Mouse (Mus musculus) embryonic facial prominence, embryonic 12.5 days (tissue): ENCODE measurements around the gene Unc13a. TPM values are rescaled to one million over a fixed set of nuclear protein-coding genes. Genes with fewer than 3 reads are reported as not detected.
A peak's percentile ranks its signal among the peaks of the same experiment; 100 is the strongest.

Experiments
- ATAC-seq: fragments of 200-750 bp; cut with Nextera tagmentation; 2 replicates; pipeline ENCODE4 v1.8.0; 2017; ENCODE audit not compliant: insufficient number of reproducible peaks, insufficient read depth, low FRiP score, low TSS enrichment
- H3K27ac ChIP-seq: fragments of 300-500 bp; sonication (generic); 2 replicates; pipeline ENCODE4 v1.5.1; 2016; ENCODE audit warnings: mild to moderate bottlenecking
- H3K27me3 ChIP-seq: fragments of 300-500 bp; sonication (generic); 2 replicates; pipeline ENCODE4 v1.6.1; 2016; ENCODE audit warnings: mild to moderate bottlenecking, moderate library complexity
- H3K36me3 ChIP-seq: fragments of 300-500 bp; sonication (generic); 2 replicates; pipeline ENCODE4 v1.6.1; 2016; ENCODE audit warnings: mild to moderate bottlenecking
- H3K4me1 ChIP-seq: fragments of 300-500 bp; sonication (generic); 2 replicates; pipeline ENCODE4 v1.6.1; 2016
- H3K4me2 ChIP-seq: fragments of 300-500 bp; sonication (generic); replicated peaks from 2 replicates; pipeline ENCODE4 v1.6.1; 2016; ENCODE audit warnings: mild to moderate bottlenecking, moderate library complexity
- H3K4me3 ChIP-seq: fragments of 300-500 bp; sonication (generic); 2 replicates; pipeline ENCODE4 v1.5.1; 2016; ENCODE audit warnings: mild to moderate bottlenecking
- H3K9ac ChIP-seq: fragments of 300-500 bp; sonication (generic); 2 replicates; pipeline ENCODE4 v1.6.1; 2016; ENCODE audit warnings: mild to moderate bottlenecking, moderate library complexity
- H3K9me3 ChIP-seq: fragments of 300-500 bp; sonication (generic); 2 replicates; pipeline ENCODE4 v1.6.1; 2016; ENCODE audit warnings: mild to moderate bottlenecking, moderate library complexity
- WGBS: fragments of 180-500 bp; shearing (Covaris S2); methylation state at CpG from one replicate; pipeline ENCODE4 v1.1.7; 2016; 5-methylcytosine and 5-hydroxymethylcytosine counted together
- polyA plus RNA-seq: library from polyadenylated mRNA; unstranded; fragments of >200 nt; fragmentation: Nextera tagmentation; extraction: Ambion mirVana; gene quantifications from 2 replicates; pipeline ENCODE4 v1.2.1, GENCODE M21; 2016

Unc13a gene
- polyA plus RNA-seq, 1 experiment from 2014 or later = 1.9 TPM

DNA sequence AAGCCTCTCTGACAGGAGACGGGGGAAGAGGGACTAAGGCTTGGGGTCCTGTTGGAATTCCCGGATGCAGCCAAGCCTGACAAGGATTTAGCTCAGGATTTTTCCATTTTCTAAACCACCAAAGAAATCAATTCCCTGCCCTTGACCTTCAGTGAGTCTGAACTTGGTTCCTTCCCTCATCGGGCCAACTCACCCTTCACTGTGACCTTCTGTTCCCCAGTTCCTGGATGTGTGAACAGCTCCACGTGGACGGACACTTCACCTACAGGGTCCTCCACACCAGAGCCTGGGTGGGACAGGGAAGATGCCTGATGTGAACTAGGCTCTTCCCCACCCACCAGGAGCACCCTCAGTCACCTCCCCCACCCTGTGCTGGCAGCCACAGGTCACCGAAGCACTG is 40.8 kb downstream of the Unc13a start:
- peaks cover 39% of the 10 kb centered on the region for H3K27me3 ChIP-seq
- no peak overlapping the region for H3K4me2 ChIP-seq
- no peak overlapping the region for H3K4me3 ChIP-seq
- ATAC-seq = no peak
- peaks cover 7% of the 10 kb centered on the region; the same call in 1 of the 2 replicates for H3K9me3 ChIP-seq
- H3K27ac ChIP-seq = no peak overlapping the region
- whole genome bisulfite sequencing = 83% methylated on average over 6 of the region's 6 CpGs
- peaks cover 28% of the 10 kb centered on the region for H3K4me1 ChIP-seq
- peaks cover 5% of the 10 kb centered on the region; the same call in 1 of the 2 replicates for H3K36me3 ChIP-seq
- H3K9ac ChIP-seq = no peak overlapping the region

- H3K9me3 ChIP-seq = peaks cover 7% of the 10 kb centered on the region; the same call in 1 of the 2 replicates
- peaks cover 13% of the 10 kb centered on the region; the same call in 1 of the 2 replicates for H3K36me3 ChIP-seq
- peaks cover 35% of the 10 kb centered on the region for H3K27me3 ChIP-seq
- H3K4me2 ChIP-seq = peak overlapping the region; percentile 87
- peak overlapping the region; percentile 57 for H3K4me3 ChIP-seq
- peak overlapping the region; percentile 68 for H3K9ac ChIP-seq
- H3K4me1 ChIP-seq = peaks cover 28% of the 10 kb centered on the region
- 4% methylated on average over 25 of the region's 25 CpGs for WGBS
- H3K27ac ChIP-seq = 0 out of 2 replicates have a peak overlapping the region, but pooled peaks have one; percentile 76
- ATAC-seq = peak; percentile 42
Observed at GRCm38 (mm10) chr8:71629781-71630212, 41.8 kb downstream of the Unc13a start.

DNA sequence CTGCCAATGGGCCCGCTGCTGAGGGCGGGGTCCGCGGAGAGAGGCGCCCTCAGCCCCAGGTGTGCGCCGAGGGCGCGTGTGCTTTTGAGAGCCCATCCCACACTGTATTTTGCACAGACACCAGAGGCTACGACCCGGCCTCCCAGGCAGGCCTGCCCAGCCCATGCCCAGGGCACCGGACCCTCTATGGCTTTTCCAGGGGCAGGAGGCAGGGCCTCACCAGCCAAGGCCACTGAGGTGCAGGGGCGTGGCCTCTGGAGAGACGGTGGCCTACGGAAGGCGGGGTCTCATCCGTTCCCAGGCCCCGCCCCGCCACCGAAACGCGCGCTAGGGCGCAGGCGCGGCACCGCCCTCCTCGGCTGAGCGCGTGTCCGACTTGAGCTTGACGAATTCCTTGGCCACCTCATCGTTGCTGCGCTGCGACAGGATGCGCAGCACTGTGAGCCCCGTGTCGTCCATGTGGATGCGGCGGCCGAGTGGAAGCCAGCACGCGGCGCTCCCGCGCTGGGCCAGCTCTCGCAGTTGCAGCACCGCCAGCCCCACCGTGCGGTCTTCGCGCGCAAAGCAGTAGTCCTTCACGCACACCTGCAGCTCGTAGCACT is 42.4 kb downstream of the Unc13a start:
- peak overlapping the region; percentile 68 for H3K9ac ChIP-seq
- under 1% methylated on average over 55 of the region's 55 CpGs for WGBS
- H3K27ac ChIP-seq = peak overlapping the region; percentile 76
- H3K36me3 ChIP-seq = peaks cover 19% of the 10 kb centered on the region
- H3K4me2 ChIP-seq = peak overlapping the region; percentile 87
- H3K27me3 ChIP-seq = peaks cover 35% of the 10 kb centered on the region
- peaks cover 22% of the 10 kb centered on the region for H3K4me1 ChIP-seq
- ATAC-seq = peak; percentile 82
- peak overlapping the region; percentile 57 for H3K4me3 ChIP-seq
- peaks cover 7% of the 10 kb centered on the region; the same call in 1 of the 2 replicates for H3K9me3 ChIP-seq

GRCm38 (mm10) chr8:71628396-71629095 is 43.0 kb downstream of the Unc13a start:
- peak overlapping the region; percentile 76 for H3K27ac ChIP-seq
- peaks cover 20% of the 10 kb centered on the region for H3K4me1 ChIP-seq
- H3K4me3 ChIP-seq = peak overlapping the region; percentile 57
- peak overlapping the region; percentile 68 for H3K9ac ChIP-seq
- no peak for ATAC-seq
- H3K27me3 ChIP-seq = peaks cover 32% of the 10 kb centered on the region
- 7% methylated on average over 16 of the region's 16 CpGs for WGBS
- H3K4me2 ChIP-seq = peak overlapping the region; percentile 87
- H3K9me3 ChIP-seq = peaks cover 7% of the 10 kb centered on the region; the same call in 1 of the 2 replicates
- peaks cover 25% of the 10 kb centered on the region for H3K36me3 ChIP-seq

- Histone ChIP-seq H3K4me3 (no peak overlapping the region), H3K27me3 (peaks cover 21% of the 10 kb centered on the region), H3K9me3 (peaks cover 8% of the 10 kb centered on the region), H3K9ac (no peak overlapping the region), H3K4me1 (peaks cover 20% of the 10 kb centered on the region), H3K36me3 (peaks cover 36% of the 10 kb centered on the region), H3K4me2 (no peak overlapping the region), H3K27ac (peak overlapping the region; percentile 50)
- 46% methylated on average over 9 of the region's 9 CpGs for WGBS
- ATAC-seq = no peak
Observed at GRCm38 (mm10) chr8:71627265-71628099, 44.1 kb downstream of the Unc13a start.

- no peak for ATAC-seq
- Histone ChIP-seq H3K4me3 (no peak overlapping the region), H3K4me2 (no peak overlapping the region), H3K9ac (no peak overlapping the region), H3K9me3 (peaks cover 15% of the 10 kb centered on the region), H3K27ac (no peak overlapping the region), H3K27me3 (peaks cover 21% of the 10 kb centered on the region), H3K36me3 (peaks cover 43% of the 10 kb centered on the region), H3K4me1 (peaks cover 20% of the 10 kb centered on the region)
- 86% methylated on average over 9 of the region's 9 CpGs for WGBS
Observed at GRCm38 (mm10) chr8:71626753-71627152, 44.8 kb downstream of the Unc13a start.

DNA sequence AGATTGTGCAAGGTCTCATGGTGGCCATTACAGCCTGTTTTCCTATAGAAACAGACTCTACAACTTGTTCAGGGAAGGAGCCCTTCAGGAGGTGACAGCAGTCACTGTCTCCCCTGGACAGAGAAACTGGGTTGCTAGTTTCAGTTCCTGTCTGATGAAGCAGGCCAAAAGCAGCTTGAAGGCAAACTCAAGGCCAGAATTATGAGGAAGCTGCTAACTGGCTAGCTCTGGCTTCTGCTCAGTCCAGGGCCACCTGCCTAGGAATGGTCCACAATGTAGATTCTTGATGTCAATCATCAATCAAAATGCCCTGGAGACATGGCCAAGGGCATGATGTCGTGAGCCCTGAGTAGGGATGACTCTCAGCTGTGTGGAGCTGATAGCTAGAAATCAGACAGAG is 46.5 kb downstream of the Unc13a start:
- H3K4me1 ChIP-seq = peaks cover 20% of the 10 kb centered on the region
- H3K36me3 ChIP-seq = peaks cover 60% of the 10 kb centered on the region
- peaks cover 15% of the 10 kb centered on the region for H3K9me3 ChIP-seq
- 85% methylated on average over 1 of the region's 1 CpGs for WGBS
- no peak overlapping the region for H3K4me3 ChIP-seq
- peaks cover 7% of the 10 kb centered on the region for H3K27me3 ChIP-seq
- no peak for ATAC-seq
- H3K4me2 ChIP-seq = no peak overlapping the region
- H3K27ac ChIP-seq = no peak overlapping the region
- H3K9ac ChIP-seq = no peak overlapping the region

DNA sequence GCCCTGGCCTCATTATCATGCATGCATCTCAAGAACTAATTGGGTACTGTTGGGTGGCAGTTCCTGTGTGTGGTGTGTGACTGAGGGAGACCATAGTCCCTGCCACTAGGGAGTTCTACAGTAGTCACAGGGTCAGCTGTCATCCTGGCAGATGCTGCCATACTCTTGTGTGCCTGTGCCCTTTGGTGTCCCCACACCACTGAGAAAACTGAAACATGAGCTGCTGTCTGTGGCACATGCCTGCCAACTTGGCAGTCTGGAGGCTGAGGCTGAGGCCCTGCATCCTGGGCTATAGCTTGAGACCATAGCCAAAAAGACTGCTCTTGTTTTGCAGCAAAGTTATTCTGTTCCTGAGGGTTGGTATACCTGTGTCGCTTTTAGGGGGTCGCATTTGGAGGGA is 51.8 kb downstream of the Unc13a start:
- ATAC-seq = no peak
- peaks cover 94% of the 10 kb centered on the region for H3K36me3 ChIP-seq

DNA sequence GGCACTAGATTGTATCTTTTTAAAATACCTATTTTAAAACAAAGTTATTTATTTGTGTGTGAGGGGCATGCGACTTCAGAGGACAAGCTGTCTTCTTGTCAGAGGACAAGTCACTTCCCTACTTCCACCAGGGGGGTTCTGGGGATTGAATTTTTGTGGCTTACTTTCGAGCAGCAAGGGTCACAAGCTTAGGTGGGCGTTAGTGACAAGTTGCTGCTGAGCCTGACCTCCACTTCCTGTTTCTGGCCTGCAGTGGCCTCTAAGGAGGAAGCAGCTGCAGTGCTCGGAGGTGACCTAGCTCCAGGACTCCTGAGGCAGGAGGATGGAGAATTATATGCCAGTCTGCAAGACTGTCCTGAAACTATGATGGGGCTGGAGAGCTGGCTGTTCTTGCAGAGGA is 58.1 kb downstream of the Unc13a start:
- Histone ChIP-seq H3K9ac (no peak overlapping the region), H3K27ac (no peak overlapping the region), H3K9me3 (no peaks in the 10 kb centered on the region), H3K4me3 (no peak overlapping the region), H3K36me3 (peaks cover 53% of the 10 kb centered on the region), H3K4me2 (no peak overlapping the region), H3K27me3 (no peaks in the 10 kb centered on the region), H3K4me1 (peaks cover 11% of the 10 kb centered on the region)
- ATAC-seq = no peak
- WGBS = 32% methylated on average over 4 of the region's 4 CpGs

More for the DNA sequence above, 51.8 kb downstream of the Unc13a start:
- Histone ChIP-seq H3K27me3 (no peaks in the 10 kb centered on the region), H3K27ac (no peak overlapping the region), H3K4me3 (no peak overlapping the region), H3K9ac (no peak overlapping the region), H3K9me3 (peaks cover 15% of the 10 kb centered on the region), H3K4me2 (no peak overlapping the region), H3K4me1 (no peaks in the 10 kb centered on the region)
- 95% methylated on average over 2 of the region's 2 CpGs for WGBS

DNA sequence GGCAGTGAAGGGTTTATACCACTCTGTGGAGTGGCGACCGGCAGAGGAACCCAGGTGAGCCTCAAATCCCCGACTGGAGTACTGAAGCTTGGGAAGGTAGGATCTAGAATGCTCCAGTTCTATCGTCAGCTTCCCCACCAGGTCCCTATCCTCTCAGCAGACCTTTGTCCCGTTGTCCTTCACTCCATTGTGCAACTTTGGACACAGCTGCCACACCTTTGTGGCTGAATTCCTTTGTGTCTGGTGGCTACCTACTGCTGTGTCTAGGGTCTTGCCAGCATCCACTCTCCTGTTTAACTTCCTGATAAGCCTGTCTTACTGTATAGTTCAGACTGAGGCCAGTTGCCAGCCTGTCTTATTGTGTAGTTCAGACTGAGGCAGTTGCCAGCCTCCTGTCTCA is 59.4 kb downstream of the Unc13a start:
- no peak for ATAC-seq
- peak overlapping the region; percentile 62 for H3K4me3 ChIP-seq
- H3K4me2 ChIP-seq = peak overlapping the region; percentile 77
- 46% methylated on average over 5 of the region's 5 CpGs for WGBS
- H3K4me1 ChIP-seq = peaks cover 11% of the 10 kb centered on the region
- H3K9me3 ChIP-seq = no peaks in the 10 kb centered on the region
- no peaks in the 10 kb centered on the region for H3K27me3 ChIP-seq
- H3K27ac ChIP-seq = no peak overlapping the region
- H3K36me3 ChIP-seq = peaks cover 41% of the 10 kb centered on the region
- H3K9ac ChIP-seq = peak overlapping the region; percentile 81

GRCm38 (mm10) chr8:71610822-71611651 is 60.5 kb downstream of the Unc13a start, which contains the start of gene Colgalt1:
TSS of gene Colgalt1 (plus strand) at chr8:71610998.
- peak; percentile 98 for ATAC-seq
- H3K4me1 ChIP-seq = peaks cover 11% of the 10 kb centered on the region
- H3K9me3 ChIP-seq = no peaks in the 10 kb centered on the region
- peak within 1 kb of the TSS; percentile 71 for H3K27ac ChIP-seq
- no peaks in the 10 kb centered on the region for H3K27me3 ChIP-seq
- H3K4me3 ChIP-seq = peak within 1 kb of the TSS; percentile 62
- peak within 1 kb of the TSS; percentile 77 for H3K4me2 ChIP-seq
- under 1% methylated on average over 82 of the region's 82 CpGs for WGBS
- H3K36me3 ChIP-seq = peaks cover 32% of the 10 kb centered on the region
- peak within 1 kb of the TSS; percentile 81 for H3K9ac ChIP-seq
